Mouse (Mus musculus) liver, postnatal 0 days (tissue): ENCODE data around the gene Psmd14.

Experiments
- CTCF ChIP-seq: sonication (generic); IDR thresholded peaks from 2 replicates; pipeline ENCODE4 v1.5.1; 2016; ENCODE audit warnings: antibody characterized with exemption, low read depth
- EP300 ChIP-seq: IDR thresholded peaks from 2 replicates; pipeline ENCODE4 v1.6.1; 2016; ENCODE audit warnings: antibody characterized with exemption, low read depth, mild to moderate bottlenecking

- TF ChIP-seq EP300 (no peak), CTCF (no peak)
Observed at GRCm38 (mm10) chr2:61804382-61804840, 92.9 kb downstream of the Psmd14 start.
